Mouse (Mus musculus): Measurements from ENCODE around the gene Cetn4. TPM values are rescaled to one million over a fixed set of nuclear protein-coding genes. Genes with fewer than 3 reads are reported as not detected.

Cetn4 gene
- 0.06 and 0.38 TPM in 2 replicates for polyA plus RNA-seq (2012; rRNA removed)

GRCm38 (mm10) chr3:37312370-37312941 lies at the start of gene Cetn4, which contains the start of gene Bbs12:
Cetn4 (minus strand) TSS chr3:37312708.
Bbs12 (plus strand) TSS chr3:37312554.

GRCm38 (mm10) chr3:37348221-37349165 lies 36.0 kb upstream of the Cetn4 start, which contains the start of gene Fgf2:
Fgf2 (plus strand) TSS chr3:37348346.

Other genes starting within 250 kb of the Cetn4 start
- not detected in 2 replicates for gene Adad1, start 249.2 kb downstream of the Cetn4 start, polyA plus RNA-seq (2012; rRNA removed)
- gene Il2, start 186.7 kb downstream of the Cetn4 start, polyA plus RNA-seq (2012; rRNA removed) = not detected in 2 replicates
- gene Il21, start 80.1 kb downstream of the Cetn4 start, polyA plus RNA-seq (2012; rRNA removed) = not detected in 2 replicates
- gene Bbs12, start 154 bp downstream of the Cetn4 start, polyA plus RNA-seq (2012; rRNA removed) = 0.21 and 0.26 TPM in 2 replicates
- 1.2 TPM in 2 replicates for gene Fgf2, start 35.6 kb upstream of the Cetn4 start, polyA plus RNA-seq (2012; rRNA removed)
- gene Spata5, start 107.2 kb upstream of the Cetn4 start, polyA plus RNA-seq (2012; rRNA removed) = 0.96 and 1.1 TPM in 2 replicates
- 16.0 and 18.2 TPM in 2 replicates for gene Nudt6, start 107.5 kb upstream of the Cetn4 start, polyA plus RNA-seq (2012; rRNA removed)

Measured in colon, adult 2 months (tissue).